Mouse (Mus musculus) liver (tissue): ENCODE data around the gene Hist2h3b.
"Not testable (repeated sequence)": the region's sequence is repeated elsewhere in the genome, so short reads cannot be mapped to it uniquely, and the experiment has no call there.

Experiments
- DNase-seq: peaks from one replicate; pipeline ENCODE4 v3.0.0-alpha.2; 2020; ENCODE audit warnings: mixed read lengths

Gene Hist2h3b

DNA sequence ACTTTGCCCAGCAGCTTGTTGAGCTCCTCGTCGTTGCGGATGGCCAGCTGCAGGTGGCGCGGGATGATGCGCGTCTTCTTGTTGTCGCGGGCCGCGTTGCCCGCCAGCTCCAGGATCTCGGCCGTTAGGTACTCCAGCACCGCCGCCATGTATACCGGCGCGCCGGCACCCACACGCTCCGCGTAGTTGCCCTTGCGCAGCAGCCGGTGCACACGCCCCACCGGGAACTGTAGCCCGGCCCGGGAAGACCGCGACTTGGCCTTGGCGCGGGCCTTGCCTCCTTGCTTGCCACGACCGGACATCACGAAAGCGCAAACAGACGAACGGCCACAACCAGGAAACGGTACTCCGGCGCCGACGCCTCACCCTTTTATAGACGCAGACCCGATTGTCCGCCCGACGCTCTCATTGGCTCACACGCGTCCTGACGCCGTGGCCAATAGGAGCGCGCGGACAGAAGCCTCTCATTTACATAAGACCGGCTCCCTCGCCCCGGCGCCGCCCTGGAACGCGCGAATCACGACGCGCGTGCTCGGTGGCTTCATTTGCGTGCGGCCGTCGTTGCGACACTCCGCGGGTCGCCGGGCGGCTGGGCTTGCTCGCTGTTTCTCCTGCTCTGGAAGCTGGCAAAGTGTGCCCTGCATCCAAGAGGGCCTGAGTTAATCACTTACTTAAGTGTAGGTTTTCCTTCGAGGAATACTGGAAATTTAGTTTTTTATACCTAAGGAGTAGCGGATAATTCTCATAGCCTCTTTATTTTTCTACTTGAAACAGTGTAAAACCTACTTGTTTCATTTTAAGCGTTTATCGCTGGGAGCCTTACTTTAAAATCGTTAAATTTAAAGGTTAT, 28.3 kb upstream of the Hist2h3b start, which contains the start of gene Hist2h2aa2:
Hist2h2aa2 (minus strand) TSS at position 328 of the 850 bp plus-strand sequence.
- DNase-seq, result peak; percentile 81

DNA sequence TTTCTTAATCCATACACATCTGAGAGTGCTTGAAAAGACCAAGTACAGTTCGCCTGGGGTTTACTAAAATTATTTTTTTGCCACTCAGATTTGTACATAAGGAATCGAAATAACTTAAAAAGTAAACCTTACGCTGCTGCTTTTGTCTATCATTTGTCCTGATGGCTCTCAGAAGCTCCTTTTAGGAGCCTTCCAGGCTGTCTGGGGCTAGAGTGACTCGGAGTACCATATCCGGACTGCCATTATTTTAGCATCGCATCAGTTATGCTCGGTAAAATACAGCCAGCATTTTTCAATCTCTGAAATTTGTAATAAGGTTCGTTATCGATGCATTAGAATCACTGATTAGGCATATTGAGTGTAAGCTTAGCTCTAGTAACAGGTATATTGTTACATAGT, 27.7 kb upstream of the Hist2h3b start:
- no peak for DNase-seq

DNA sequence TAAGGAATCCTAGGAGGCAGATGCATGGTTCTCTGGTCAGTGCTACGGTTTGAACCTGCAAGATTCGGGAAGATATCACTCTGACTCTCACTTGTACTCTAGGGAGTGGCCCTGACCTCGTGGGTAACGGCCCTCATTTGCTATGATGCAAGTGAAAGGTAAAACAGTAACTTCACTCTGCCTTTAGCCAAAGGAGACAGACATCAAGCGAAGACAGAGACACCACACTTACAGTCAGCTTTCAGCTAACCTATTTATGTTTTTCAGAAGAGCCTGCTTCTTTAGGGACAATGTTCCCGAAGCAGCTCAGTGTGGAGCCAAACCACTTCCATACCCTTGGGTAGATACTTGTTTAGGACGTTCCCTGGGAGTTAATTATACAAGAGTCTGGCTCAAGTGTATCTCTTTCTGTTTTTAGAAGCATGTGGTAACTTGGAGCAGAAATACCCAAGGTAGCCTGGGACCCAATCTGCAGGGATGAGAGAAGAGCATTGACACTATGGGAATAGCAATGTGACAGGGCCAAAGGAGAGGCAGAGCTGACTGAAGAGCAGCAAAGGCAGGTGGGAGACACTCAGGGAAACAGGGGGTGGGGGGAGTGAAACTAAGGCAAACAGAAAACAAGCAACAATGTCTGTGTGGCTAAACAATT, 24.4 kb upstream of the Hist2h3b start:
- peak; percentile 44 for DNase-seq

DNA sequence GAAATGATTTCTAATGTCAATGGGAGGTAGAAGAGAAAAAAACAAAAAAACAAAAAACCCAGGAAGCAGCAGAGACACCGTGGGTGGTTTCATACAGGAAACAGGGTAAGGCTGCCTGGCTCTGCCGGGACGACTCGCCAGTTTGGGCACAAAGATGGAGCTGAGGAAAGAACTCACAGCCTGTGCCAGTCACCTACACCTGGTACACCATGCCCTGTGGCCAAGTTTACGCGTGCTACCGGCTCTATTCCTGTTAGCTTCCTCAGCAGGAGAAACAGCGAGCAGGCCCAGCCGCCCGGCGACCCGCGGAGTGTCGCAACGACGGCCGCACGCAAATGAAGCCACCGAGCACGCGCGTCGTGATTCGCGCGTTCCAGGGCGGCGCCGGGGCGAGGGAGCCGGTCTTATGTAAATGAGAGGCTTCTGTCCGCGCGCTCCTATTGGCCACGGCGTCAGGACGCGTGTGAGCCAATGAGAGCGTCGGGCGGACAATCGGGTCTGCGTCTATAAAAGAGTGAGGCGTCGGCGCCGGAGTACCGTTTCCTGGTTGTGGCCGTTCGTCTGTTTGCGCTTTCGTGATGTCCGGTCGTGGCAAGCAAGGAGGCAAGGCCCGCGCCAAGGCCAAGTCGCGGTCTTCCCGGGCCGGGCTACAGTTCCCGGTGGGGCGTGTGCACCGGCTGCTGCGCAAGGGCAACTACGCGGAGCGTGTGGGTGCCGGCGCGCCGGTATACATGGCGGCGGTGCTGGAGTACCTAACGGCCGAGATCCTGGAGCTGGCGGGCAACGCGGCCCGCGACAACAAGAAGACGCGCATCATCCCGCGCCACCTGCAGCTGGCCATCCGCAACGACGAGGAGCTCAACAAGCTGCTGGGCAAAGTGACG, 23.2 kb upstream of the Hist2h3b start, which contains the start of gene Hist2h2aa1:
Hist2h2aa1 (plus strand) TSS at position 495 of the 884 bp plus-strand sequence.
- peak; percentile 83 for DNase-seq

DNA sequence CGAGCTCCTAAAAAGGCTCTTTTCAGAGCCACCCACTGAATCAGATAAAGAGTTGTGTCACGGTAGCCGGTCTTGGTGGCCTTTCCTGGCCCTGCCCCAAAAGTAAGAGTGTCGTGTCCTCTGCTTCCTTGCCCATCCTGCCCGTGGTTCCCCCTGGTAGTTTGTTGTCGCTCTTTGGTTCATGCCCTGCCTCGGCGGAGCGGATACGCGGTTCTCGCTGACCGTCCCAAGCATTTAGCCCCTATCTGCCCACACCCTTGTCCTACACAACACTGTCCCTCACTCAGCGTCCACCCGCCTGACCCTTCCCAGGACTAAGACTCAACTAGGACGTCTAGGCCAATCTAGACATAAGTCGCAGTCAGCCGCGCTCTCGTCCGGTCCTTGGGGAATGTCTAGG, 22.4 kb upstream of the Hist2h3b start:
- not testable (repeated sequence) for DNase-seq

DNA sequence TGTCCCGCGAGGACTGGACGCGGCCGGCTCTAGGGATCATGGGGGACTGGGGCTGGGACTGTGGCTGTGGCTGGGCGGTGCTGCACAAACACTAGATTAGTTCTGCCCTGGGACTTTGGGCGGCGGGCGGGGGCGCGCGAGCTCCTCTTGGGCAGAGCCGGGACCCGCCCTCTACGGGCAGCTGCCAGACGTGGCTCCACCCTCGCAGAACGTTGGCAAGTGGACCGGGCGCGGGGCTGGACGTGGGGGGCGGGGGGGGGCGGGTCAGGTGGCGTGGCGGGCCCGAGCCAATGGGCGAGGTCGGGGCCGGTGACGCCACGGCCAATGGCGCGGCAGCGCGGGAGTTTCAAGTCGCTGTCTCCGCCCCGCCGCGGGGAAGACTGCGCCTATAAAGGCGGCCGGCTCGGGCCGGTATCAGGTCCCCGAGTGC, 22.0 kb upstream of the Hist2h3b start, which contains the start of gene Hist2h3c1:
Hist2h3c1 (plus strand) TSS at position 259 of the 430 bp plus-strand sequence.
- DNase-seq, result not testable (repeated sequence)

DNA sequence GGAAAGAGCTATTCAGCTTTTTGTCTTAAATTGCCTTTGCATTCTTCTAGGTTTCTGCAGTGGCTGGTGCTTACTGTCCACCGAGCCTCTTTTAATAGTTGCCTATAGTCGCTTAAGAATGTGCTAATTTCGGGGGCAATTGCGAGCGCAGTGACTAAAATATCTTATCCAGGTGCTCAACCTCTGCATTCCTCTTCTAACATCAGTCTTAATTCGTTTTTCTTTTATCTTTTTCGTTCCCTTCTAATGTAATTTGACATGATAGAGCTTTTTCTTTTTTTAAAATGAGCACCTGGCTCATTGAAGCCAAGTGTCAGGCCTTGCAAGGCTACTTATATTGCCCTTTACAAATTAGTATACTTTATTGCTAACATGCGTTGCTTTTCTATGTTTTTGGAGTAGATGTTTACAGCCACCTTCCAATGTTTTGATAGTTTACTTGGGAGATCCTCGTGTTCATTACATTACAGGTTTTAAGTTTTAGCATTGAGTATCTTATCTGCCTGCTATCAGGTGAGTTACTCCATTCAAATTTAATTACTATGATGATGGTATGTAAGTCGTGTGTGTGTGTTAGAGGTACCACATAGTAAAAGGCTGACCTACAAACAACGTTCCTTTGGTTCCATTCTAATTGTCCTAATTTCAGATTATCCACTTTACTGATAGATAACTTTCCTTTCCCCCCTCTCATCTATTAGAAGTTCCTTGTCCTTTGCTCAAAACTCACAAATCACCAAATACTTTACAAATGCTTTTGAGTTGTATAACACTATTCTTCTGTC, 20.9 kb upstream of the Hist2h3b start:
- DNase-seq, result peak; percentile 38

DNA sequence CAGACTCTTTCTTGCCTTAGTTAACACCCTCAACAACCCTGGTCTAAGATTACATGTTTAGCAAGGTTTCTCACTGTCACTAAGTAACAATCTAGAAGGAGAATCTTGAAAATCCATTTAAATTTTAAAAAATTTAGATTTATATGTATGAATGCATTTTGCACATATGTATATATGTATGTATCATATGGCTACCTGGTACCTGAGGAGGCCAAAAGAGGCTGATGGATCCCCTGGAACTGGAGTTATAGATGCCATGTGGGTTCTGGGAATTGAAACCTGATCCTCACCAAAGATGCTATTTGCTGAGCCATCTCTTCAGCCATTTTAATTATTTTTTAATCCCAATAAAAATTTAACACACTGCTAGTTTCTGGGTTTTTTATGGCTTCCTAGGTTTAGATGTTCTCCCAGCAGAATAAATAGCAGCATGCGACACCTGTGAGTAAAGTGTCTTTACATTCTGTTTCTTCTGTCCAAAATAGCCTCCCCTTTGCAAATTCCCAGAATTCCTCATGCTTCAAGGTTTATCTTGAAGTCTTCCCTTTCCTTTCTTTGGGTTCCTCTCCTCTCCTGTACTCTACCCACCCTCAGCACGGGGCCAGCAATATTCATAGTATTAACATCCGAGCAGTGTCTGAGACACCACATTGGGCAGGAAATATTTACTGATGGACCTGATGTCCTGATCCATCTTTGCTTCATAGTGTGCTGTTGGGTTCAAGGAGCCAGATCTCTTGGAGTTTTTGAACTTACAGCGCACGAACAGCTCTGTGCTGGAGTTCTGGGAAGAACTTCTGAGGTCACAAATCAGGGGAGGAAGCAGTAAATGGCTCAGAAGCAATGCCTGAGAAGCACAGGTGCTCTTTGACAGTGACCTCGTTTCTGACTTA, 20.1 kb upstream of the Hist2h3b start:
- DNase-seq, result no peak

DNA sequence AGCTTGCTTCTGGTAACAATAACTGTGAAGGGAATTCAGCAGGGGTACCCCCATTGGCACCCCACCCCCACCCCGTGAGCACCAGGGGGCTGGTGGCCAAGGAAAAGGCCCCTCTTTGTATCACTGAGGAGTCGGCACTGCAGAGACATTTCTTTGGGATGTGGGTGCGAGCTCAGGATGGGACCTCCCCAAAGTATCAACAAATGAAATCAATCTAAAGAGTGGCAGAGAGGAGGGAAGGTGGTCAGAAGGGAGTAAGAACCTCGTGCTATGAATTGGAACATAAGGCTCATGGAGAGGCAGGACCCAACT, 19.5 kb upstream of the Hist2h3b start:
- DNase-seq, result no peak

DNA sequence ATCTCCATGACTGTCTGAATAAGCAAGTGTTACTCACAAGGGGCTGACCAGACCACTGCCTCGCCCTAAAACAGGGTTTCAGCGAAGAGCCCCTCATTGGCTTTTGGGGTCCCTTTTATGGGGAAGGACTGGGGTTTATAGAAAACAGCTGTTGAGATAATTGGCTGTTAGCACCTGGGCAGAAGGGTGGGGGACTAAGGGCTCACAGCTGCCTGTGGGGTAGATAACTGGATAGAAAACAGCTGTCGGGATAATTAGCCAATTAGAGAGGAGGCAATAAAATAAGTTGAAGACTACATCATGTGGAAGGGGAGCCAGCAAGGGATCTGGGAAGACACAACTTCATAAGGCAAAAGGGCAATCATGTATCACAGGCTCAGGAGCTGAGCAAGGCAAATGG, 17.6 kb upstream of the Hist2h3b start:
- no peak for DNase-seq

DNA sequence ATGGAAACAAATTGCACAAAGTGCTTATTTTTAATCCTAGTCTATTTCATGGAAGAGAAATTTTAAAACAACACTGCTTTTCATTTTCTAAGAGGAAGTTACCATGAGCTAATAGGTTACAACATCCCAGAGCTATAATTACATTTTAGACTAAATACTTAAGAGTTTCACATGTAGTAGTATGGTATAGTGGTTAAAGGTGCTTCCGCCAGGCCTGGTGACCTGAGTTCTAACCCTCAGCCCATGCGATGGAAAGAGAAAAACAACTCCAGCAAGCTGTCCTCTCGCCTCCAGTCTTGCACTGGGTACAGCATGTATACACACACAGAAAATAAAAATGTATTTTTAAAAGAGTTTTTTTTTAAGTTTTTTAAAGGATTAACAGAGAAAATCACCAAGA, 16.7 kb upstream of the Hist2h3b start:
- DNase-seq, result no peak

DNA sequence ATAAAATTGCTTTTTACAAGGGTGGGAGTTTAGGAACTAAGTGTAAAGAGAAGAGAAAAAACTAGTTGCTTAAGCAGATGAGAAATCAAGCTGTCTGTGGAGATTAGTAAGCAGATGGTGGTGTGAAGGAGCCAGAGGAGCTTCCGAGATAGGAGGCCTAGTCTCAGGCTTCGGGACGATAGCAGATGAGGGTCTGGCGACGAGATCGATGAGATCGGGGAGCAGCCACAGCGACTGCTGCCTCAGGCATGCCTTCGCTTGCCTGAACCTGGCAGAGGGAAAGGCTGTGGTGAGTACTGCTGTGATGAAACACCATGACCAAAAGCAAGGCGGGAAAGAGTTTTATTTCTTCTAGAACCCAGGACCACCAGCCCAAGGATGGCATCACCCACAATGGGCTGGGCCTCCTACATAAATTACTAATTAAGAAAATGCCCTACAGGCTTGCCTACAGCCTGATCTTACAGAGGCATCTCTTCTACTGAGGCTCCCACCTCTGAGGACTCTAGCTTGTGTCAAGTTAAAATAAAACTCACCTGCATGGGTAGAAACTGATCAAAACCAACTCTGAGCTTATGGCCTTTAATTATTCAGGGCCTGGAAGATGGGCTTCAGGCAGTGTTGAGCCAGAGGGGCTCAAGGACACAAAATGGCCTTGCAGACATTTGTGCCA, 13.6 kb upstream of the Hist2h3b start:
- DNase-seq, result peak; percentile 84

DNA sequence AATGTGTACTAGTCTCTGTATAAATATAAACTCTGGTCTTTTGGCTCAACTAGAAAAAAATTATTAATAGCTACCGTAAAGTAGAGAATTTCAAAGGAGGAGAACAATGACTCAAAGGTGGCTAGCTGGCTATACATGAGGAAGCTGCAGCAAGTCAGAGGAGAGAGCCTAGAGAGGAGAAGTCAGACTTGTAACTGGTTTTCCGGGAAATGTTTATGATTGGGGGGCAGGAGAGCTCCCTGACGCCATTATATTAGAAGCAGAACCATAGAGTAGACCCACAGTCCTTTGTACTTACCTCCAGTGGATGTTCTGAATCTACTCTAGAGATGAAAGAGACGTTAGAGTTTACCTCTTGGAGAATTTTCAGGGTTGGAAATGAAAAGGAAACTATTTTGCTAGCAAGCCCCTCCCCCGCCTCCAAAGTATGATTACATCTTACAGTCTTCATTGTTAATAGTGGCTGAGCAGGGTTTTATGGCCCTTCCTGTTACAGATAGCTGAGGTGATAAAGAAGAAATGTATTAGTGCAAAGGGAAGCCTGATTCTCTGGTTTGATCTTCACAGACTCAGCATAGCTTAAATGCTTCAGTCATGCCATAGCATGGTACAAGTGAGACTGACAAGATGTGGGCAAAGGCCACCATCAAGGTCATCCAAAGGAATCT, 12.4 kb upstream of the Hist2h3b start:
- DNase-seq, result no peak

DNA sequence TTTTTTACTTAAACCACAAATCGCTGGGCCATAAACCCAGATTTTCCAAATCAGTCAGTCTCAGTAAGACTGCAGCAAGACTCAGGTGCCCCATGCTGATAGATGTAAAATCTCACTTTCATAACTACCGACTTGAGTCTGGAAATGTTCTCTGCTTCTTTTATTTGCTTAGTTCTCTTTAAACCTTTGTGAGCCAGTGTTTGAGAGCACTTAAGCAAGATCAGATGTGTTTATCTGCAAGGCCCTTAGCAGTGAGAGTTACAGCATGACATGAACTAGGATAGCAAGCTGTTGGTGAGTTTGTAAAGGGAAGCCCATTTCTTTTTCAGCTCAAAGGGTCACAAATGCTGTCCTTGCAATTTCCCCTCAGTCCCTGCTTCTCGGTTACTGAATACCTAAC, 11.3 kb upstream of the Hist2h3b start:
- no peak for DNase-seq

DNA sequence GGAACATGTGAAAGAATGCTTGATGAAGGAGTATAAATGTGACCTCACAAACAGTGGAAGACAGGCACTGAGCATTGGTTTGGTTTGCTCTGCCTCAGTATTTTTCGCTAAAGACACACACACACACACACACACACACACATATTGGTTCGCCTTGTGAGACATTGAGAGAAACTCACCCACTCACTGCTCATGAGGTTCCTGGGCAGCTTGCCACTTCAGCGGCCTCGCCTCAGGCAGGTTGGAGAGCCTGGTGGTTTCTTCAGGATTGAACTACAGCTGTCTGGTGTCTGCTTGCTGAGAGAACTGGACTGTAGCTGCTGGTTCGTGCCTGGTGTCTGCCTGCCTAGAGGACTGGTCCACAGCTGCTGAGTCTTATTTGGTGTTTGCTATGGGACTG, 8.2 kb upstream of the Hist2h3b start:
- no peak for DNase-seq

DNA sequence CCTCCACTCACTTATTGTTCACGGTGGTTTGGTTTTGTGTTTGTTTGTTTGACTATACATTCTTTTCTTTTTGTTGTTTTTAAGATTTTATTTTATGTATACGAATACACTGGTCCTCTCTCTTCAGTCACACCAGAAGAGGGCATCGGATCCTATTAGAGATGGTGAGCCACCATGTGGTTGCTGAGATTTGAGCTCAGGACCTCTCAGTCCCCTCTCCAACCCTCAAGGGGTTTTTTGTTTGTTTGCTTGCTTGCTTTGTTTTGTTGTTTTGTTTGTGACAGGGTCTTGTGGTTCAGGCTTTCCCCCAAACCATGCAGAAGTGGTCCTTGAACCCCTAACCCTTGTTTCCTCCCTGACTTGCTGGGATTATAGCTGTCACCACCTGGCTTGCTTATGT, 6.8 kb upstream of the Hist2h3b start:
- no peak for DNase-seq

DNA sequence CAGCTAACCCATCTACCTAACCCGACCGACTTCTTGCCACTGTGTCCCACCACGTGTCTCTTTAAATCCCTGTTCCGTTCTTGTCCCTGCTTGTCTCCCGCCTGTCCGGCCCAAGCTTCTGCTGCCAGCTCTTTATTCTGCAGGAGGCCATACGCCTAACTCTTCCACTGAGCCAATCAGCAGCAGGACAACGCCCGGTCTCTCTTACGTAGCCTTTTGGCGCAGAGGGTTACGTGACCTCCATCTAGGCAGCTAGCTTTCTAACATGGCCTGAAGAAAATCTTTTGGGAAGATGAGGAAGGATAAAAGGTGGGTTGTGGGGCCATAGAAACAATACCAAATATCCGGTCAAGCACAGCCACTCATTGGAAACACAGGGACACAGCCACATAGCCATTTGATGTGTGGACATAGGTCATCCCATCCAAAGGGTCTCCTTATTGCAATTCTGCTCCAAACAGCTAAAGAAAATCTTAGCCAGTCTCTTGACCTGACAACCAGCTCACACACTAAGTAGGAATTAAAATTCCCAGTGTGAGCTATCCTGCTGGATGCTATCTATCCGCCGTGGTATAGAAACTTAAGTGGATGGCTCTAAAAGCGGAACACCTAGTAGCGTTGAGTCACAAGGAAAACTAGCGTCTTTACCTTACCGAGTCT, 6.1 kb upstream of the Hist2h3b start:
- peak; percentile 87 for DNase-seq

DNA sequence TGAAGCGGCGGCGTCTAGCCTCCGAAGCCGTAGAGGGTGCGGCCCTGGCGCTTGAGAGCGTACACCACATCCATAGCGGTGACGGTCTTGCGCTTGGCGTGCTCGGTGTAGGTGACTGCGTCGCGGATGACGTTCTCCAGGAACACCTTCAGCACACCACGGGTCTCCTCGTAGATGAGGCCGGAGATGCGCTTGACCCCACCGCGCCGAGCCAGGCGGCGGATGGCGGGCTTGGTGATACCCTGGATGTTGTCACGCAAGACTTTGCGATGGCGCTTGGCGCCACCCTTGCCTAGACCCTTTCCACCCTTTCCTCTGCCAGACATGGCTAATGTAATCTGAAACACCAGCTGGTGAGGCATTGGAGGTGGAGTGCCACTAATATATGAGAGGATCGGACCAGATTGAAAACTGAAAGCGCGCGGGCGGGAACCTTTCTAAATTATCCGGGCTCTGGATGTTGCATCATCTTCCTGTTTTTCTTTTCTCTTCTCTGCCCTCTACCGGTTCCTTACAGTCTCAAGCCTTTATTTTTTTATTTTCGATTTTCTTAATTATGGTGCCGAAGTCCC, 5.4 kb upstream of the Hist2h3b start, which contains the start of gene Hist2h4:
Hist2h4 (minus strand) TSS at position 333 of the 572 bp plus-strand sequence.
- peak; percentile 94 for DNase-seq
